Mouse (Mus musculus) kidney, postnatal 14 days (tissue): Measurements from ENCODE around the gene Ankrd54.
"Not testable (repeated sequence)": the region's sequence is repeated elsewhere in the genome, so short reads cannot be mapped to it uniquely, and the experiment has no call there.

Experiments used
- DNase-seq: peaks from one replicate; pipeline ENCODE4 v3.0.0; 2022; ENCODE audit warnings: mixed read lengths

Gene Ankrd54

GRCm38 (mm10) chr15:79040501-79041416, 21.9 kb downstream of the Ankrd54 start:
- no peak for DNase-seq

- peak; percentile 91 for DNase-seq
Observed at GRCm38 (mm10) chr15:79038853-79039252, 23.8 kb downstream of the Ankrd54 start.

DNA sequence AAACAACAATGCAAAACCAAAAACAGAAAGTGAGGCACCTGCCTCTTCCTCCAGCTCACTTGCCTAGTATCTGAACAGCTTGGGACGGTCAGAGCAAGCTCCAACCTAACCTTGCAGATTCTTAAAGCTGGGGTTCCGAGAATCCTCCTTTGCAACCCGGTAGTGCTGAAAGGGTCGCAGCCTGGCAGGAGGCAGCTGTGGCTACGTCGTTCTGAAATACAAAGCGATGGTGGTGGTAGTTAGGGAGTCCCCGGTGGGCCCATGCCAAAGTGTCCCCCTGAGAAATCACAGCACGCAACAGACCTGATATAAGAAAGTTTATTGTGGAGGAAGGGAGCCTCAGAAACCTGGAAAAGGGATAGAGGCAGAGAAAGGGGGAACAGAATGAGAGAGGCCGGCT, 24.4 kb downstream of the Ankrd54 start:
- no peak for DNase-seq

DNA sequence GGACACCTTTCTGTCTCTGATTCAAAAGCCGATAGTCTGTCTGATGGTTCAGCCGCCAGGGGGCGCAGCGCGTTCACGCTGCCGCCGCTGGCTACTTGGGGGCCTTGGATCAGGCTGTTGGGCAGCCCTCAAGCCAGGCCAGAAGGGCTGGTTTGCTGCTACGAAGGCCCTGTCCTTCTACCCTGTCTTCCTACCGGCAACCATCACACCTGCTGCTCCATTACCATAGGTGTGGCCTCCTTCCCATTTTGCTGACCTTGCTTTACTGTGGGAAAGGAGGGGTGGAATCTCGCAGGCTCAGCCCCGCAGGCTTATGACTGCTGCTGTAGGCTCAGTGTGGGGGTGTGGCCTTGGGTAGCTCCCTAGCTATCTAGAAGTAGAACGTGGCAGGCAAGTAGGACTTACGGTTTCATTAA, 24.8 kb downstream of the Ankrd54 start:
- peak; percentile 81 for DNase-seq

- DNase-seq: not testable (repeated sequence)
Observed at GRCm38 (mm10) chr15:79031908-79032307, 30.8 kb downstream of the Ankrd54 start.

- peak; percentile 96 for DNase-seq
Observed at GRCm38 (mm10) chr15:79030551-79031435, 31.9 kb downstream of the Ankrd54 start.

DNA sequence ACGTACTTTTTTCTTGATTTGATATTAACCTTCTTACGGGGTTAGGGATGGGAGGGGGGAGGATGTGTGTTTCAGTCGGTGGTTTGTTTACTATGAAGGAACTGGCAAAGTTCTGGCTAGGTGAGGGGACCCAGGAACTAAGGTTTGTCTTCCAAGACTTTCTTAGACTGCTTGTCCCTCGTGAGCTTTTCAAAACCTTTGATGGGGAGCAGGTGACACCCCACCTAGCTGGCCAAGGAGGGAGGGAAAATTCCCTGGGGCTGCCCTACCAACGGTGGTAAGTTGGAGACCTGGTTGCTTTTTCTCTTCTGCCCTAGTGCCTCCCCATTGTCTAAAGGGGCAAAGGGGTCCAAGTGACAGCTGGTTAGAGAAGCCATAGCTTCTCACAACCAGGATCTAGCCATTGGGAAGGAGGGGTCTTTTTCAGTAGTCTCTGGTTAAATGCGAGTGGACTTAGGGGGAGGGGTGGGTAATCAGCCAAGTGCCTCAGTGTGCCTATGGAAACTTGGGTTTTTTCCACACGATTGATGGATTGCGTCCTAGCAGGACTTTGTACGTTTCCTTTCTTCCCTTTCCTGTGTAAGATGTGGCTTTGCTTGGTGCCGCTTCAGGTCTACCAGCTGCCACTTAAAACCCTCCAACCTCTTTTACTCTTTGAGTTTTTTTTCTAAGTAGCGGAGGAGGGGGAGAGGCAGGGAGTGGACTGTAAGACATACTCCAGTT, 33.0 kb downstream of the Ankrd54 start:
- DNase-seq: peak; percentile 42

GRCm38 (mm10) chr15:79028823-79029484, 33.7 kb downstream of the Ankrd54 start:
- DNase-seq: peak; percentile 38

DNA sequence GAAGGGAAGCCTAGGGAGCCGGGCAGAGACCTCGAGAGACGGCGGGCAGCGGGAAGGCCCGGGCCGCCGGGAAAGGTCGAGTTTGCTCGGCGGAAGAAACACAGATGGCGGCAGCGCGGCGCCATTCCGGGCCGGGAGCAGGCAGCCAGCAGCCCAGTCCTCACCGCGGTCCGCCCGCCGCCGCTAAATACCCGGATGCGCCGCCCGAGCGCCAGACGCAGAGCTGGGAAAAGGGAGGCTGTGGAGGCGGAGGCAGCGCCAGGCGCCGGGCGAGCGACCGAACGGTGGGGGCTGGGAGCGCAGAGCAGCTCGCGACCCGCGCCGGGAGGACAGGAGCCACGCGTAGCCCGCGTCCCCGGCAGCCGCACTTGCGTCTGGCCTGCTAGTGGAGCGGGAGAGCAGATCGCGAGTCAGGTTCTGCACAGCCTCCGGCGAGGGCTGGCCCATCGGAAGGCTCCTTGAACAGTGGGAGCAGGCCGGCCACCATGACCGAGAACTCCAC, 34.4 kb downstream of the Ankrd54 start, which contains the start of gene H1f0:
H1f0 (plus strand) TSS at position 214 of the 502 bp plus-strand sequence.
- peak; percentile 96 for DNase-seq

DNA sequence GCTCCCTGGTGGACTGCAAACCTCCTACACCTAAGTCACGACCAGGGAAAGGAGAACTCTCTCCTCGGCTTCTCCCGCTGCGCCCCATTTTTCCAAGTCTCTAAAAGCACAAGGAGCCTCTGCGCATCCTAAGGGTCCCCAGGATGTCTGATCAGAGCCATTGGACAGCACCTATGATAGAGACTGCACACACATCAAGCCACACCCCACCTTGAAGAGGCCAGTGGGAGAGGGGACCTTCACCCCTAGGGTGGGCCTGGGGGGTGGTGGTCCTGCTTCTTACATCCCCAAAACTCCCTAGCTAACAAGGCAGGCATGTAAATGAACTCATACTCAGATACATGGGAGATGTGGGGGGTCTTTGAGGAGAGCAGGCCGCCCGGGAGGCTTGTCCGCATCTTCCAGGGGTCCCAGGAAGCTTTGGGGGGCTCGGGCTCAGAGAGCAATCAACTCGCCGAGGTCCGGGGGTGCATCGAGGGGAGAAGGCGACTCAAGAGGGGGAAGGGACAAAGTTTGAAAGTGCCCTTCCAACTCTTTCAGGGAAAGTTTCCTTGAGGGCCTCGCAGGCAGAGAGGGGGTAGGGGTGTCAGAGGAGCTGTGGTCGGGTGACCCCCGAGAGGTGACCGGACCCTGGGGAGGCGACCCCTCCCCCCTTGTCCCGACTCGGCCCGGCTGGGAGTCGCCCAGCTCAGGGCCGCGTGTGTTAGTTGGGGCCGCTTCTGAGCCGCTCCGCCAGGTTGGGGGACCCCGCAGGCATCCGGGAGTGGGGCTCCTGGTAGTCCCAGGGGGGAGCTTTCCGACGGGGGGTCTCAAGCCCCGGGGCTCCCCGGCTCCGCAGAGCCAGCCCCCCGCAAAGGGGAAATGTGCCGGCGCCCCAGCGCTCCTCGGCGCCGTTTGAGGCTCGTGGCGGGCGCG, 35.1 kb downstream of the Ankrd54 start:
- peak; percentile 58 for DNase-seq

DNA sequence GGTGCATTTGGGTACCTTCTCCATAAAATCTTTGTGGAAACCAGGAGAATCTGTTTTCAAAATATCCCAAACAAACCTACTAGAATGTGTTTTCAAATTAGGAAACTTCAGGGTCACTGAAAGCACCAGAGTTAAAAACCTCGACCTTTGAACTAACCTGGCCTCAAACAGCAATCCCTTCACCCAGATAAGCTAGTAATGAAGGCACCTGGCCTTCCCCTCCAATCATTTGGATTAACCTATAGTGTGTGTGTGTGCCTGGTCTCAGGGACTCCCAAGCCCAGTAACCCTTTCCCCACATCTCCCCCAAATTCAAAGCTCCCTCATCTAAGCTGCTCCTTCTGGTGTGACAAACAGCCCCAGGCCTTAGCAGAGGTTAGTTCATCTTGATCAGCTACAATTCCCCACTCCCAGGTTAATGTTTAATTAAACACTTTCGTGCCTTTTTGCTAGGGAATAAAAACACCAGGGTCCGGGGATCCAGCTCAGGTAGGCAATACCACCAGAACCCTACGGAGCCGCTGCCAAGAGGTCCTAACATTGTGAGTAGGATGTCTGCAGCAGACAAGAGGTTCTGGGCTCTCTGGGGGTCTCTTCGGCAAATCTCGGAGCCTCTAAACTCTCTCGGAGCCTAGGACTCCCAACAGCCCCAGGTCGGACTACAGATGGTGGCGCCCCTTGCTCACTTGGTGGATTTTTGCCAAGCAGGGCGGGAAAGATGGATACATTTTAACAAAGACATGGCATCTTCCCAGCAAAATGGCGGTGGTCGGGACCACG, 36.0 kb downstream of the Ankrd54 start:
- peak; percentile 79 for DNase-seq

DNA sequence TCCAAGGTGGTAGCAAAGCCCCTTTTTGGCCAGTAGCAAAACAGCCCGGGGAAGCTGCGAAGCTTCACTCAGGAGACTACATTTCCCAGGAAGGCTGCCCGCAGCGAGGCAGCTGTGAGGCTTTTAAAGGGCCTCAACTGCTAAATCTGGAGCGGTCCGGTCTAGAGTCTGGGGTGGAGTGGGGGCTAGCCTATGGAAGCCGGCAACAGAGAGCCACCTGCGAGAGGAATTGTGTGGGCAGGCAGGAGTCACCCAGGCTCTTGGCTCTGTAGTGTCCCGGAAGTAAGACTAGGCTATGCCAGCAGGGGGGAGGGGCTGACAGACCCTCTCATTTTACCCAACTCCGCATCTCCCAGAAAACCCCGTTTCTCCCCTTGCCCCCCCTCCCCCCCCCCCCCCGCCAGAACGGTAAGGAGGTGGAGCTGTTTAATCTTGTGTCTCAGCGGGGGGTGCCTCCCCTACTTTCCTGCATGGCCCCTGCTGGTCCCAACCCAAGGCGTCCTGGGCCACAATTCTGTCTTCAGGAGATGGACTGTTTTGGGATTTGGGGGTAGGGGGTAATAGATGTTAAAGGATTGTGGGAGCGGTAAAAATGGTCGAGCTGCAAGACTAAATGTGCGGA, 36.9 kb downstream of the Ankrd54 start:
- peak; percentile 51 for DNase-seq

DNA sequence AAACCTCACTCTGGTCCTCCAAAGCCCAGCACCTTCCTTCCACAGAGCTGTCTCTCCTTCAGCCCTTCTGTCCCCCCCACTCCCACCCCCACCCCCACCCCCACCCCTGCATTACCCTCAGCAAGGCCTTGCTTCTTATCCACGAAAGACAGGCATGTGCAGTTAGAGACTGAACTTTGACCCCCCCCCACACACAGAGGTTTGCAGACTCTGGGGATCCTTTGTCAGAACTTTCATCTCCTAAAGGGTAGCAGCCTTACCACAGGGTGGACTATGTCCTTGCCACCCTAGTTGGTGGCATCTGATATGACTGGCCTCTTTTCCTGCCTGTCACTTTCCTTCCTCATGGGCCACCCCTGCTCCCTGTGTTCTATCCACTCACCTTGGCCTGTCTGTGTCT, 39.3 kb downstream of the Ankrd54 start:
- no peak for DNase-seq

GRCm38 (mm10) chr15:79022671-79023230, 39.9 kb downstream of the Ankrd54 start:
- DNase-seq: no peak

GRCm38 (mm10) chr15:79018886-79019285, 43.8 kb downstream of the Ankrd54 start:
- DNase-seq: no peak

GRCm38 (mm10) chr15:79018191-79018590, 44.5 kb downstream of the Ankrd54 start:
- DNase-seq: no peak

- no peak for DNase-seq
Observed at GRCm38 (mm10) chr15:79013382-79013781, 49.3 kb downstream of the Ankrd54 start.

- DNase-seq: no peak
Observed at GRCm38 (mm10) chr15:79011550-79011949, 51.1 kb downstream of the Ankrd54 start.

GRCm38 (mm10) chr15:79009734-79010133, 53.0 kb downstream of the Ankrd54 start:
- DNase-seq: no peak
